Mouse (Mus musculus) E14TG2a.4 (cell line): ENCODE results near the gene Nipal4.

ENCODE experiments used
- CTCF ChIP-seq: conservative IDR thresholded peaks from 2 replicates; pipeline ENCODE4 v1.5.1; 2014; ENCODE audit warnings: low read length
- NANOG ChIP-seq: IDR thresholded peaks from 2 replicates; pipeline ENCODE4 v1.6.1; 2014; ENCODE audit warnings: borderline replicate concordance, low read length, mixed read lengths
- POU5F1 ChIP-seq: IDR thresholded peaks from 2 replicates; pipeline ENCODE4 v1.6.1; 2014; ENCODE audit warnings: low read length, borderline replicate concordance

GRCm38 (mm10) chr11:46115411-46116173, 50.7 kb downstream of the Nipal4 start:
- TF ChIP-seq CTCF (no peak), POU5F1 (no peak), NANOG (no peak)
